Mouse (Mus musculus): ENCODE data around the gene Gm8947.

DNA sequence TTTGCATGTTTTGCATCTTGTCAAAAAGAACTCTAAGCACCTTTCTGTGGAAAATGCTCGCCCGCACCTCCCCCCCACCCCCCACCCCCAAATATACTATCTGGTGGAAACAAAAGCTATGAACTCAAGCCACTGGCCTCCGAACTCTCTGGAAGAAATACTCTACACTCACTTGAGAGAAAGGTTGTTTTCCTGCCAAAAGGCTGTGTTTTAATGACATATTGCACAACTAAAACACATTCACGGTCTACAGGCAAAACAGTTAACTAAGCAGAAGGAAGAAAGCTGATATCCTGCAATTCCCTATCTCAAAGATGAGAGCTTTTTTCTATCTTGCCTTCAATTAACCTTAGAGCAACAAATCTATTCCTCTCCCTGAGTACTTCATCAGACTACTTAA is 51.2 kb downstream of the Gm8947 start:
- TF ChIP-seq CTCF (IDR thresholded peaks at IDR 0.05; ENCODE audit: insufficient read depth, low read depth, low read length) (no peak), POLR2A (IDR thresholded peaks at IDR 0.05; ENCODE audit: insufficient read depth, low read depth, low read length) (no peak)

Measured in olfactory bulb, adult 2 months (tissue).